Mouse (Mus musculus): ENCODE measurements at regions not wholly inside any gene's neighbourhood (a gene's known extent, or its start where the extent isn't known, plus 50 kb on each side); places are given as distances from the start of the nearest gene placed in this dataset.

DNA sequence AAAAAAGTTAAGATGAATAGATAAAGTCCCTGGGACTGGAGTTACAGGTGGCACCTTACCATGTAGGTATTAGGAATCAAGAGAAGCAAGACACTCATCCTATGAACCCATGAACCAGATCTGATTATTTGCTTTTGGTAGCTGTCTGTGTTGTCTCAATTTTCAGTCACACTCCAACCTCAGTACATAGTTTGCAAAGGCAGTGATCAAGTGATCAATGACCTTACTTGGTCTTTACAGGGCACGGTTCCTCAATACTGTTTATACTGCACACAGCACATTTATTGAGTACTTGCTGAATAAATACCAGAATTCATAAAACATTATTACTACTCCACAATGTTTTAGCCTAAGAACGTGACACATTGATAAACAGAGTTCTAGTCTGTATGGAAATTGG lies 346.7 kb upstream of the Mpdz start:
- DNase-seq (ENCODE audit: low spot score) (no peak), ATAC-seq (ENCODE audit: low FRiP score) (no peak)
- H3K9me3 ChIP-seq (ENCODE audit: control insufficient read depth, low read length): no peaks in the 10 kb centered on the region
- 92% methylated on average over 2 of the region's 2 CpGs for WGBS
- H3K36me3 ChIP-seq (replicated peaks; ENCODE audit: control insufficient read depth, insufficient read depth): no peaks in the 10 kb centered on the region
- no peaks in the 10 kb centered on the region for H3K27me3 ChIP-seq (ENCODE audit: control insufficient read depth, insufficient read depth, low read length)
- no peak overlapping the region for H3K4me2 ChIP-seq (replicated peaks)
- no peaks in the 10 kb centered on the region for H3K4me1 ChIP-seq (replicated peaks; ENCODE audit: control insufficient read depth, insufficient read depth, low read length)
- no peak overlapping the region for H3K9ac ChIP-seq
- no peak overlapping the region for H3K27ac ChIP-seq
- no peak overlapping the region for H3K4me3 ChIP-seq (replicated peaks; ENCODE audit: low read length)

DNA sequence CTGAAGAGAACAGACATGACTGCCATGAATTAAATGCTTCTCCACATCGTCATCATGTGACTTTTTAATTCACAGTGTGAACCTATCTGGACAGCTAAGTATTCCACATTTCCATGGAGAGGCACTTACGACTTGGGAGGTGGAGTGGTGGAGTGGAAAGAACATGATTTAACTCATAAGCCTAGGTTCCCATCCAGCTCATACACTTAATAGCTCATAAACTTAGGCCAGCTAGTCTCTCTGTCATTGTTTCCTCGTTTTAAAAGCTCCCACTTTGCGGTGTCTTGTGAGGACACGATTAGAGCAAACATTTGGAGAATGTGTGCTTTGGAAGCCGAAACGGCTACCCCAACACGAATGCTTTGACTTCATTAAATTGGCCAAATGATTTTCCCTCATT lies 346.0 kb upstream of the Mpdz start:
- H3K4me1 ChIP-seq (replicated peaks; ENCODE audit: control insufficient read depth, insufficient read depth, low read length): no peaks in the 10 kb centered on the region
- H3K4me2 ChIP-seq (replicated peaks): no peak overlapping the region
- H3K27me3 ChIP-seq (ENCODE audit: control insufficient read depth, insufficient read depth, low read length): no peaks in the 10 kb centered on the region
- 89% methylated on average over 8 of the region's 8 CpGs for WGBS
- no peak for DNase-seq (ENCODE audit: low spot score)
- H3K36me3 ChIP-seq (replicated peaks; ENCODE audit: control insufficient read depth, insufficient read depth): no peaks in the 10 kb centered on the region
- H3K9ac ChIP-seq: no peak overlapping the region
- H3K9me3 ChIP-seq (ENCODE audit: control insufficient read depth, low read length): no peaks in the 10 kb centered on the region
- no peak for ATAC-seq (ENCODE audit: low FRiP score)
- no peak overlapping the region for H3K4me3 ChIP-seq (replicated peaks; ENCODE audit: low read length)
- H3K27ac ChIP-seq: no peak overlapping the region

DNA sequence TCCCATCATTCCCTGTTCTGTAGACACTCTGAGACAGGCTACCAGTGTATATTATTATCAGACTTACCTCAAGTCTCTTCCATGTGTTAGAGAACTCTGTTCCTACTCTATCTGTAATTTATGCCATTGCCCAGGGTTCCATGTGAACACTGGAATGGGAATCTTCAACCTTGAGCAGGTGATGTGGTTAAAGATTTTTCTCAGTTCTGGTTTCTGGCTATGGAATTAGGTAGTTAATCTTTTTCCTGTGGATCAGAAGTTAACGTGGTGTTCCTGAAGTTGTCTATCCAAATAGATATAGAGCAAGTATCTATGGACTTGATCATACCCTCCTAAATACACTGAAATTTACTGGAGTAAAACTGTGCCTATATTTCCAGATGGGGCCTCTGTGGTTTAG lies 339.4 kb upstream of the Mpdz start:
- H3K27me3 ChIP-seq (ENCODE audit: control insufficient read depth, insufficient read depth, low read length): no peaks in the 10 kb centered on the region
- no peak overlapping the region for H3K4me2 ChIP-seq (replicated peaks)
- H3K4me1 ChIP-seq (replicated peaks; ENCODE audit: control insufficient read depth, insufficient read depth, low read length): no peaks in the 10 kb centered on the region
- no peak overlapping the region for H3K4me3 ChIP-seq (replicated peaks; ENCODE audit: low read length)
- no peaks in the 10 kb centered on the region for H3K9me3 ChIP-seq (ENCODE audit: control insufficient read depth, low read length)
- no peak overlapping the region for H3K27ac ChIP-seq
- 79% methylated on average over 1 of the region's 1 CpGs for WGBS
- H3K9ac ChIP-seq: no peak overlapping the region
- ATAC-seq (ENCODE audit: low FRiP score): no peak
- H3K36me3 ChIP-seq (replicated peaks; ENCODE audit: control insufficient read depth, insufficient read depth): no peaks in the 10 kb centered on the region
- no peak for DNase-seq (ENCODE audit: low spot score)

DNA sequence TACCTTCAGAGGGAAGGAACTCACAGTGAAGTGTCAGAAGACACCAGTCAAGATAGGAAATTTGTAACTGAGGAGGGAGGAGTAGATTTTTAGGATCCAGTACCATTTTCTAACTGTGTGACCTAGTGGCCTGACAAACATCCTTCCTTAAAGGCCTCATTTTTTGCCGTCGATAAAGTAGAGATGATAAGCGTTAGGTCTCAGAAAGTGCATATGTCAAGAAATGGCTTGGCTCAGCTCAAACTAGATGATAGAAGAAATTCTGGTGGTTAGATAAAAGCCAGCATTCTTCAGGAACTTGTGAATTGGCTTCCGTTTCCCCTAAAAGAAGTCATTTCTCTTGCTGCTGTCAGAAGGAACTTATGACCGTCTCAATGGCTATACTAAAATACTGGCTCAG lies 324.1 kb upstream of the Mpdz start:
- peaks cover 25% of the 10 kb centered on the region for H3K4me1 ChIP-seq (replicated peaks; ENCODE audit: control insufficient read depth, insufficient read depth, low read length)
- no peaks in the 10 kb centered on the region for H3K9me3 ChIP-seq (ENCODE audit: control insufficient read depth, low read length)
- H3K27me3 ChIP-seq (ENCODE audit: control insufficient read depth, insufficient read depth, low read length): no peaks in the 10 kb centered on the region
- H3K4me3 ChIP-seq (replicated peaks; ENCODE audit: low read length): no peak overlapping the region
- ATAC-seq (ENCODE audit: low FRiP score): no peak
- DNase-seq (ENCODE audit: low spot score): no peak
- H3K27ac ChIP-seq: no peak overlapping the region
- H3K4me2 ChIP-seq (replicated peaks): no peak overlapping the region
- no peaks in the 10 kb centered on the region for H3K36me3 ChIP-seq (replicated peaks; ENCODE audit: control insufficient read depth, insufficient read depth)
- WGBS: 91% methylated on average over 5 of the region's 5 CpGs
- H3K9ac ChIP-seq: no peak overlapping the region

DNA sequence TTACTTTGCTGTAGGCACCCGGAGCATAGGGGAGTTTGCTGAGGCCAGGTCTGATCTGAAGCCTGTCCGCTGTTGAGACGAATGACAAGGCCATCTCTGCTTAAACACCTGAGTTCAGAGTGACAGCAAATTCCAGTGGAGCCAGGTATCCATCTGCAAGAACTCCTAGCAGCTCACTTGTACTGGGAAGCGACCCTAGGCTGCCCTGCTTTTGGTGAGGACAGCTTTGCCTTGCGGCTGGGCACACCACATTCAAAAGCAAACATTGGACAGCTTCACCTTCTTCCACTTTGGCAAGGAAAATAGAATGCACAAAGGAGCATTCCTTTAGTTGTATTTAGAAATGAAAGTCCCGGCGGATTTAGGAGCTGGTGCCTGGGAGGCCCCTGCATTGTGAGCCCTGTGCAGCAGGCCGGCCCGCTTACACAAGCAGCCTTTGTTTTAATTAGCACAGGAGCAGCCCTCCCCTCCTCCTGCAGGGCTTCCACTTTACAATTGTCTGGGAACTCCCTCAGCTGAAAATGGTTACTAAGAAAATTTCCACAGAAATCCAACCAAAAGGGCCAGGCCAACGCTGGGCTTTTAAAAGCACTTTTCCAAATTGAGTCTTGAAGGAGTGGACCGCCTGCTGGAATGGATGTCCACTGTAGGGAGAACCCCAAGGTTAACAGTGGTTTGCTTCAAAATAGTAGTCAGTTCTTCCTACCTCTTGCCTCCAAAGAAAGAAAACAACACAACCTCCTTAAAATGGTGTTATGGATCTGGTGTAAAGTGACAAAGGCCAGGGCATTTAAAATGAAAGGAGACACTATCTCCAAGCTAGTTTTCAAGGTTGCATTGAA lies 321.6 kb upstream of the Mpdz start:
- Histone ChIP-seq H3K9ac (0 out of 2 replicates have a peak overlapping the region, but pooled peaks have one; percentile 16), H3K9me3 (ENCODE audit: control insufficient read depth, low read length) (no peaks in the 10 kb centered on the region), H3K4me1 (replicated peaks; ENCODE audit: control insufficient read depth, insufficient read depth, low read length) (peaks cover 25% of the 10 kb centered on the region), H3K36me3 (replicated peaks; ENCODE audit: control insufficient read depth, insufficient read depth) (no peaks in the 10 kb centered on the region), H3K4me2 (replicated peaks) (0 out of 2 replicates have a peak overlapping the region, but pooled peaks have one; percentile 20), H3K27ac (peak overlapping the region; percentile 62), H3K27me3 (ENCODE audit: control insufficient read depth, insufficient read depth, low read length) (no peaks in the 10 kb centered on the region), H3K4me3 (replicated peaks; ENCODE audit: low read length) (no peak overlapping the region)
- peak; percentile 74; the same call in 1 of the 2 replicates for ATAC-seq (ENCODE audit: low FRiP score)
- 14% methylated on average over 11 of the region's 11 CpGs for WGBS
- no peak for DNase-seq (ENCODE audit: low spot score)

DNA sequence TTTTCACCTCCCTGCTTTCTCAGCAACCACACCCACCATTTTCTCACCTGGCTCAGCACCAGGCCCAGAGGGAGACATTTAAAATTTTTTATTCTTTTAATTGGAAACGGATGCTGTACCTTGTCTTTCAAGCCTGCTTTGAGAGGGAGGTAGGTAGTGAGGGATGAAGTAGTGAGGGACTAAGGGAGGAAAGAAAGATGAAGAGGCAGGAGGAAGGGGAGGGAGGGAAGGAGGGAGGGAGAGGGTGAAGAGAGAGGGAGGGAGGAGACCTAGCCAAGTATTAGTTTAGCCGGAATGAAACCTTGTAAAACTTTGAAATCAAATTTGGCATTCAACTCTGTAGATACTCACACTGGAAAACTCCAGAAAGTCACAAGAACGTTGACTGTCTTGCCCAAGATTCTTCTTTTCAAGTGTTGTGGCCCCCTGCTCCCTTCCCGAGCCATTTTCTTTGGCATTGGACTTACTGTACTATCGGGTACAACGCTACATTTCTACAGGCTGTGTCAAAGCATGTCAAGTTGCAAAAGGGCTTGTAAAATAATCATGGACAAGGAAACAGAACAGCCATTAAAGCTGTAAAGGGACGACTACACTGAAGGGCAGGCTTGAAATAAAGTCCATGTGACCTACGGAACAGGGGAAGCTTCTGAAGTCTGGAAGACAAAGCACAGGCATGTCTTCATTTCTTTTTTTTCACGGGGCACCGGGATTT lies 320.9 kb upstream of the Mpdz start:
- WGBS: 38% methylated on average over 10 of the region's 10 CpGs
- H3K36me3 ChIP-seq (replicated peaks; ENCODE audit: control insufficient read depth, insufficient read depth): no peaks in the 10 kb centered on the region
- H3K9me3 ChIP-seq (ENCODE audit: control insufficient read depth, low read length): no peaks in the 10 kb centered on the region
- H3K27me3 ChIP-seq (ENCODE audit: control insufficient read depth, insufficient read depth, low read length): no peaks in the 10 kb centered on the region
- H3K9ac ChIP-seq: 0 out of 2 replicates have a peak overlapping the region, but pooled peaks have one; percentile 34
- DNase-seq (ENCODE audit: low spot score) (no peak), ATAC-seq (ENCODE audit: low FRiP score) (0 out of 2 replicates have a peak, but pooled peaks have one; percentile 4)
- H3K27ac ChIP-seq: peak overlapping the region; percentile 70
- 0 out of 2 replicates have a peak overlapping the region, but pooled peaks have one; percentile 20 for H3K4me2 ChIP-seq (replicated peaks)
- peaks cover 25% of the 10 kb centered on the region for H3K4me1 ChIP-seq (replicated peaks; ENCODE audit: control insufficient read depth, insufficient read depth, low read length)
- H3K4me3 ChIP-seq (replicated peaks; ENCODE audit: low read length): no peak overlapping the region

DNA sequence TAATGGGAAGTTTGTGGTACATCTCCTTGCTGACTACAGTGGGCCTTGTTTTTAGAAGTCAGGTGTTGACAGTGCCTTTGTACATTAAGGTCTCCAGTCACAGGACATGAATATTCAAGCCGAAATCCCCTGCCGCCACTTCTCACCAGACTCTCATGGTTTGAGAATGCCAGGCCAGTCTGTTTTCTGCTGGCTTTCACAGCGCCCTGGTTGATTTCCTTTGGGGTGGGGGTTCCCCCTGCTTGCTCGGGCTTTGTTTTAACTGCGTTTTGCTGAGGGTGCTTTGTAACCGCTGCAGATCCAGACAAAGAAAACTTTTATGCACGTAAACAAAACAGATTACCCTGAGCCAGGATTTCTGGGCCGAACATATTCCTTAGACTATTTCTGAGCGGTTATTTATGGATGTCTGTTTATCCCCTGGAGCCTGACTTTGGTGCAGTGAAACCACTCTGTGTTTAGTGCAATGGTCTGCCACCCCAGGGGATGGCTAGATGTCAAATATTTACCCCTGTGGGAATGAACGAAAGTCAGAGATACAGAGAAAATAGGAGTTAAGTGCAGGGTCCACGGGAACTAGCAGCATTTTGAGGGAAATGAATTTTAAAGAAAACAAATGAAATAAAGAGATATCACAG lies 320.1 kb upstream of the Mpdz start:
- no peak for DNase-seq (ENCODE audit: low spot score)
- H3K4me3 ChIP-seq (replicated peaks; ENCODE audit: low read length): no peak overlapping the region
- peak; percentile 48; the same call in 1 of the 2 replicates for ATAC-seq (ENCODE audit: low FRiP score)
- H3K36me3 ChIP-seq (replicated peaks; ENCODE audit: control insufficient read depth, insufficient read depth): no peaks in the 10 kb centered on the region
- H3K27me3 ChIP-seq (ENCODE audit: control insufficient read depth, insufficient read depth, low read length): no peaks in the 10 kb centered on the region
- peak overlapping the region; percentile 30 for H3K4me2 ChIP-seq (replicated peaks)
- no peaks in the 10 kb centered on the region for H3K9me3 ChIP-seq (ENCODE audit: control insufficient read depth, low read length)
- H3K4me1 ChIP-seq (replicated peaks; ENCODE audit: control insufficient read depth, insufficient read depth, low read length): peaks cover 25% of the 10 kb centered on the region
- WGBS: 16% methylated on average over 11 of the region's 11 CpGs
- H3K27ac ChIP-seq: peak overlapping the region; percentile 70
- peak overlapping the region; percentile 34; the same call in 1 of the 2 replicates for H3K9ac ChIP-seq

DNA sequence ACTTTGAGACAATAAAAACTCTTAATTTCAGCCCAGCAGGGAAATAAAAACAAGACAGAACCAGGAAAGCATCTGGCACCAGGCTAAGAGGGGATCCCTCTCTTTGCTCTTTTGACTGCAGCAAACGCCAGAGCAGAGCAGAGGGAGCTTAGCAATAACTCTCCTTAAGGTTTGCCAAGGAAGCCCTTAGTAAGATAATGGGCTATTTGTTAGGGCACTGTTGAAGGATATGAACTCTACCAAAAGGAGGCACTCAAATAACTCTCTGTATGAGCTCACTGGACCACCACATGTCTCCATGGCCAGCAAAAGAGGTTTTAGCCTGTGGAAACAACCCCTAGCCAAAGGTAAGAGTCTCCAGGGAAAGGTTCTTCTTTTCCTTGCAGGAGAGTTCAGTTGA lies 315.3 kb upstream of the Mpdz start:
- Histone ChIP-seq H3K9ac (no peak overlapping the region), H3K27me3 (ENCODE audit: control insufficient read depth, insufficient read depth, low read length) (no peaks in the 10 kb centered on the region), H3K9me3 (ENCODE audit: control insufficient read depth, low read length) (no peaks in the 10 kb centered on the region), H3K4me2 (replicated peaks) (no peak overlapping the region), H3K36me3 (replicated peaks; ENCODE audit: control insufficient read depth, insufficient read depth) (no peaks in the 10 kb centered on the region), H3K27ac (no peak overlapping the region), H3K4me1 (replicated peaks; ENCODE audit: control insufficient read depth, insufficient read depth, low read length) (peaks cover 6% of the 10 kb centered on the region; the same call in 1 of the 2 replicates), H3K4me3 (replicated peaks; ENCODE audit: low read length) (no peak overlapping the region)
- 21% methylated on average over 1 of the region's 1 CpGs for WGBS
- ATAC-seq (ENCODE audit: low FRiP score): no peak
- no peak for DNase-seq (ENCODE audit: low spot score)
